Mouse (Mus musculus) hindlimb bud, embryonic 11.5 days (tissue): ENCODE measurements around the gene Vat1.
"Not testable (repeated sequence)": the region's sequence is repeated elsewhere in the genome, so short reads cannot be mapped to it uniquely, and the experiment has no call there.

Experiments used
- DNase-seq: peaks from one replicate; pipeline ENCODE4 v3.0.0-alpha.2; 2012; ENCODE audit warnings: low read depth, low spot score; ENCODE audit errors: extremely low spot score

Vat1 gene

GRCm38 (mm10) chr11:101467477-101468262, 1.6 kb upstream of the Vat1 start:
- DNase-seq: no peak

DNA sequence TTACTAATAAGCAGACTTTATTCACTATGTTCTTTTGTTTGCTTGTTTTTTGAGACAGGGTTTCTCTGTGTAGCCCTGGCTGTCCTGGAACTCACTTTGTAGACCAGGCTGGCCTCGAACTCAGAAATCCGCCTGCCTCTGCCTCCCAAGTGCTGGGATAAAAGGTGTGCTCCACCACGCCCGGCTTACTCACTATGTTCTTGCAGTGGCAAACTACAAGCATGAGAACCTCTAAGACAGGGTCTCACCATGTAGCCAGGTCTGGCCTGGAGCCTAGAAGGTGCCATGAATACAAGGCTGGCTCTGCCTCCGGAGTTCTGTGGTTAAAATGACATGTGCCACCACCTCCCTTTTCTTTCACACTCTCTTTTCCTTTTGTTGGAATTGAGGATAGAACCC, 521 bp upstream of the Vat1 start:
- DNase-seq: not testable (repeated sequence)

- no peak for DNase-seq
Measured at GRCm38 (mm10) chr11:101465101-101465868, 745 bp downstream of the Vat1 start.

DNA sequence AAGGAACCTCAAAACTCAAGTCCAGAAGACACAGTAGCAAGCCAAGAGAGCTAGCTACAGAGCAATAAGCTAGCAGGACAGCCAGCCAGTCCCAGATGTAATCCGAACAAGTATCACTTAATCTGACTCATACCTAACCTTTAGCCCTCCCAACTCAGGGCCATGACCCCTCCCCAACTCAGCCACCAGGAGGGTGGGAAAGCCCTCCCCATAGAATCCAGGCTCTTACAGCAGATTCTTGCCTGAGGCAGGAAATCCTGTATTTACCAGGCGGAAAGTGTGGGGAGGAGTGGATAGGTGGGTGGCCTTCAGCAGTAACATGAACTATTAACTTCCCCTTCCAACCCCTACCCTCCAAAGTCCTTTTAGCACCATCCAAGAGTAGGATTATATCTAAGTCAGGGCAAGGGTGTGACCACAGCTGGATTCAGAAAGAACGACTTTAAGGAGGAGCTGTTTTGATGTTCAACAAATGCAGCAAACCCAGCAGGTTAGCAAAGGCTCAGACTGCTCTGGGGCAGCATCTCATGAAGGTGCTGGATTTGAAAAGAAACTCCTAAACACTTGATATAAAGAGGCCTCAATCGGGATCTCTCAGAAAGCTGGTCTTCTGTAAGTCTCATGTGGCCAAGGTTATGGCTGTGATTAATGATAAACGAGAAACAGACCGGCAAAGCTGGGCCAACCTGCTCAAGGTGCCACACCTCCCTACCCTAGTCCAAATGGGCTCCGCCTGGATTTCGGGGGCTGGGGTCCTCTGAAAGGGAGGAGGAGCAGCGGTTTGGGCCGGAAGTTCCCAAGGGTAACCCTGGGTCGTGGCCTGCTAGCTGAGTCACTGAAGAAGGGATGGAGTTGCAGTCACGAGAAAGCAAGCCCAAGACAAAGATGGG, 1.6 kb downstream of the Vat1 start, which contains the start of gene Rnd2:
Rnd2 (plus strand) TSS at position 789 of the 890 bp plus-strand sequence.
- DNase-seq: no peak

DNA sequence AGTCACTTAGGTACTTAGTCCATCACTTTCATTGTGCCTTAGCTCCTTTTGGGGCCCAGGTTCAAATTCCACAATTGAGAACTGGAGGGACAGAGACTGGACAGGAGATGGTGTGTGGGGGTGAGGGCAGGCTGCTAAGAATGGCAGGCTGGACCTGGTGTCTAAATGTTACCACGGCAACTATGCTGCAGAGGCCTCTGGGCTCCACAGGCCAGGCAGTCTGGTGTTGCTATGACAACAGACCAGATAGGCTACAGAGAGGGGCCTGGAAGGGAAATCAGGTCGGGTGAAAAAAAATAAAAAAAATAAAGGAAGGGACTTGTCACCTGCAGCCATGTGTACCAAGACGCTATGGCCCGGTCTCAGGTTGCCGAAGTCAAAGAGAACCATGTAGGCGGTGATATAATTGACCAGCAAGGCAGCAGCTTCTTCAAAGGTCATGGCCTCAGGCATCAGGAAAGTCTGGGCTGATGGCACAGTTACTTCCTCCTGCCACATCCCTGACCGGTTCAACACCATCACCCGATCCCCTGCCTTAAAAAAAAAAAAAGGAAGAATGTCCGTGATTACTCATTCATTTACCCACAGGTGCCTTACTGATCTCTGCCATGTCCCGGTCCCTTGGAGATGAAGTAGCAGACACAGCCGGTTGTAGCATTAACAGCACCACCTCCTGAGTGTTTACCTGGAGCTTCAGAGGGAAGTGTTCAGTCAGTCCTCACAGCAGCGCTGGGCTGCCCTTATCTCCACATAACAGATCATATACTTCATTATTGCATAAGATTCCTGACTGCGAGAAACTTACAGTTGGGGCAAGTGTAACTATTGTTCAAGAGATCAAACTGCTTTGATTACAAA, 3.2 kb downstream of the Vat1 start:
- no peak for DNase-seq

DNA sequence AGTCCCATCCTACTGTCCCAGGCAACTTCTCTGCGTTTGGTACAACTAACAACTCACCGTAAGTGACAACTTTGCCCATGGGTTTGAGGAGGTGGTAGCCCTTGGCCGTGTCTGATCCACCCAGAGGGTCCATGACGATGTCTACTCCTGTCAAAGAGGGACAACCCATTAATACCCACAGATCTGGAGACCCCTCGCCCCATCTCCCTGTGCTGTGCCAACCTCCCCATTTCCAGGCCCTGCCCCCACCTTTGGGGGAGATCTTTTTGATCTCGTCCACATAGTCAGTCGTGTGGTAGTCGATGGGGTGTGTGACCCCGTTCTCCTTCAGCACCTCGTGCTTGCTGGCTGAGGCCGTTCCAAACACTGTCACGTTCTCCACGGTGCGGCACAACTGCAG, 3.9 kb downstream of the Vat1 start:
- no peak for DNase-seq

DNA sequence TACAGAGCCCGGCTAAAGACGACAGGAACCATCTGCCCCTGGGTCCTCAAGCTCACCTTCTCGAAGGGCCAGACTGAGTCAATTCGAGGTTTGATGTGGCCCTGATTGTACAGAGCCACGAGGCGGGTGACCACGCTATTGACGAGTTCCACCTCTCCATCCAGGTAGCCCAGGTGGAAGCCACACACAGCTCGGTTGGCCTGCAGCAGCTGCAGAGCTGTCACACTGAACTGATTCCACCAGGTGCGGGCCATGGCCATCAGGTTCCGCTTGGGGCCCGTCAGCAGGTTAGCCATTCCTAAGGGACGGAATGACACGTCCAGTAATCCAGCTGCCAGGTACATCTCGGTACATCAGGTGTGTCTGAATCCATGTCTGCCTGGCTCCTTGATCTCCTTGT, 5.7 kb downstream of the Vat1 start:
- no peak for DNase-seq

DNA sequence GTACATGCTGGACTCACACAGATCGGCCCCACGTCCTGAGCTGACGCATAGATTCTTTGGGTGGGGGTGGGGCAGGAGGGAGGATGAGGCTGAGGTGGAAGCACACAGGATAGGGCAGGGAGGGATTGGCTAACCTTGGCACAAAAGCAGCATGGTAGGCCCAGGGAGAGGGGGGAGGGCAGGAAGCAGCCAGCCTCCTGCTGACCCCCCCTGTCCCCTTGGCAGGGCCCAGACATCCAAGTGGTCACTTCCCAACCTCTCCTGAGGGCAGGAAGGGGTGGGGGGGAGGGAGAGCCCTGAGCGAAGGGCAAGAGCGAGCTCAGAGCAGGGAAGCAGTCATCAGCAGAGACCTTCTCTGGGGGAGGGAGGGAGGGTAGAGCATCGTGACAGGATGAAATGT, 6.3 kb downstream of the Vat1 start:
- no peak for DNase-seq

DNA sequence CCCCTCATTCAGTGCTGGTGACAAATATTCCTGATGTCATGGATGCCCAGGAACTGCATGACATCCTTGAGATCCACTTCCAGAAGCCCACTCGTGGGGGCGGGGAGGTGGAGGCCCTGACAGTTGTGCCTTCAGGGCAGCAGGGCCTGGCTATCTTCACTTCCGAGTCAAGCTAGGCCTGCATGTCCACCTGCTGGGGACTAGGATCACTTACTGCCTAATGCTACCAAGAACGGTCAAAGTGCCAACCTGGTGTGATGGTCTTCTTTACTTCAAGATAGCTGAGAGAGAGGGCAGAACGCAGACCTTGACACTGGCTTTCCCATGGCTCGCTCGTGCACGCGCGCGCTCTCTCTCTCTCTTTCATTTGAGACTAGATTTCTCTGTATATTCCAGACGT, 7.8 kb downstream of the Vat1 start:
- no peak for DNase-seq

GRCm38 (mm10) chr11:101457631-101458030, 8.4 kb downstream of the Vat1 start:
- DNase-seq: no peak

DNA sequence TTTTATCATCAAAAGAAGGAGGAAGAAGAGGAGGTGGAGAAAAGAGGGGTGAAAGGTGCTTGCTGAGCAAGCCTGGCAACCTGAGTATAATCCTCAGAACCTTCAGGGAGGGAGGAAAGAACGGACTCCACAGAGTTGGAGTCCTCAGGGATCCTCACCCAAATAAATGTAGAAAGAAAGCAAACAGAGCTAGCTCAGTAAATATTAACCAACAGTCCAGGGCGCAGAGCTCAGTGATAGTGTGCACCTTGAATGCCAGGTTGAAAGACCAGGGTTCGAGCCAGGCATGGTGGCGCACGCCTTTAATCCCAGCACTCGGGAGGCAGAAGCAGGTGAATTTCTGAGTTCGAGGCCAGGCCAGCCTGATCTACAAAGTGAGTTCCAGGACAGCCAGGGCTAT, 10.4 kb downstream of the Vat1 start:
- no peak for DNase-seq

GRCm38 (mm10) chr11:101454702-101455101, 11.3 kb downstream of the Vat1 start:
- no peak for DNase-seq

DNA sequence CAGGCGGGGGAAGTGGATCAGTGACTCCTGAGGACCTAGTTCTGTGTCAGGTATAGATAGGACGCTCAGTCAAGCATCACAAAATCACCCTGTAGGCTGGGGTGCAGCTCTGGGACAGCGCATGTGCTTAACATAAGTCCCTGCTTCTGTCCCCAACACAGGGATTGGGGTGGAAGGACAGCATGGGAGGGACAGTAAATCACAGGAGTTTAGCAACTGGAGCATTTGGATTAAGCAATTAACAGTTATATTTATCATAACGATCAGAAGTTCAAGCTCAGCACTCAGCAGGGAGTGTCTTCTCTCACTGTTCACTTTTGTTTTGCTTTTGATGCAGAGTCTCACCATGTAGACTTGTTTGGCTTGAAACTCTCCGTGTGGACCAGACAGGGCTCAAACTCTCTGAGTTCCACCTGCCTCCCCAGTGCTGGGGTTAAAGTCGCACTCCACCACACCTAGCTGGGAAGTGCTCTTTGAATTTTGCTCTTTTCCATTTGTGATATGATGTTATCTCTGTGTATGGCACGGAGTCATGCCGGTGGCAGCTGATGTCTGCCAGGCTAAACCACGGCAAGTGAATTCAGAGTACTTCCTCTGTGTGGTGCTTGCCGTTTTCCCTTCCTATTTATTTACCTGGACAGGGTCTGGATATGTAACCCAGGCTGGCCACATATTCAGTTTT, 13.8 kb downstream of the Vat1 start:
- DNase-seq: no peak

GRCm38 (mm10) chr11:101451536-101451935, 14.5 kb downstream of the Vat1 start:
- no peak for DNase-seq

- DNase-seq: no peak
Measured at GRCm38 (mm10) chr11:101450394-101450793, 15.6 kb downstream of the Vat1 start.

- not testable (repeated sequence) for DNase-seq
Measured at GRCm38 (mm10) chr11:101449596-101449995, 16.4 kb downstream of the Vat1 start.

DNA sequence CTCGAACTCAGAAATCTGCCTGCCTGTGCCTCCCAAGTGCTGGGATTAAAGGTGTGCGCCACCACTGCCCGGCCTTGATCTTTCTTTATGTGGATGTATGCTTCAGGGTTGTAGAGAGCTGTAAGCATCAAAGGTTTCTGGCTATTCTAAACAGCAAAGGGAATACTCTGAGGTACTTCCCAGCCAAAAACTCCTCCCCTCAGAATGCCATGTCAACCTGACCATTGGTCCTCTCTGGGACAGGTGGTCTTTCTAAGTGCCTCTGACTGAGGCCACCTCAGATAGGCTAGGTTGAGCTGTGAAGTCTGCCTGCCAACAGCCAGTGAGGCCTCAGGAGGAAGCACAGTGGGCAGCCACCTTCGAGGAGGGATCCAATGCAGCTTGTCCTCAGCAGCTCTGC, 17.1 kb downstream of the Vat1 start:
- DNase-seq: no peak

DNA sequence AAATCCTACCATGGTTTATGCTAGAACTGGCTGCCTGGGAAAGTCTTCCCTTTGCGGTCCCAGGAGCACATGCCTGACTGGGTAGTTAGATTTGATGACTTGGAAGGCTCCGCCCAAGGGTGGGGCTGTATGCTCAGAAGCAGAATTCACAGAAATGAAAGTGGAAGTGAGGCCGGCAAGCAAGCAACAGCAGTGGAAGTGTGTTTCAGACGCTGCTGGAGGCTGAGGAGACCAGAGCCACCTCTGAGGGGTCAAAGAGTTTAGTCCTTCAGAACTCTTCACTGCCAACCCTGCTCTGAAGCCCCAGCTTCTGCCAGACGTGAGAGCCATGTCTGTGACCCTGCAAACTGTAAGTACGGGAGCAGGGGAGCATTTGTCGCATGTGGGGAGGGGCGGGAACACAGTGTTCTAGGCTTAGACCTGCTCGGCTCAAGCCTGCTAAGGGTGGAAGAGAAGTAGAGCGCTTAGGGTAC, 17.7 kb downstream of the Vat1 start, which contains the start of gene Ifi35:
Ifi35 (plus strand) TSS at position 134 of the 473 bp plus-strand sequence.
- DNase-seq: no peak

DNA sequence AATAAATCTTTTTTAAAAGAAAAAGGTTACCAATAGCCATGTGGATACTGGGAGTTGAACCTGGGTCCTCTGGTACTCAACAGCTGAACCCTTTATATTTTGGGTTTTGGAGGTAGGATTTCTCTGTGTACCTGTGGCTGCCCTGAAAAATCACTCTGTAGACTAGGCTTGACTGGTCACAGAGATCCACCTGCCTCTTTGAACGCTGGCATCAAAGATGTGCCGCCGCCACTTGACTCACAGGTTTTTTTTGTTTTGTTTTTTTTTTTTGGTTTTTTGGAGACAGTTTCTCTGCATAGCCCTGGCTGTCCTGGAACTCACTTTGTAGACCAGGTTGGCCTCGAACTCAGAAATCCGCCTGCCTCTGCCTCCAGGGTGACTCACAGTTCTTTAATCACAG, 18.2 kb downstream of the Vat1 start:
- no peak for DNase-seq

DNA sequence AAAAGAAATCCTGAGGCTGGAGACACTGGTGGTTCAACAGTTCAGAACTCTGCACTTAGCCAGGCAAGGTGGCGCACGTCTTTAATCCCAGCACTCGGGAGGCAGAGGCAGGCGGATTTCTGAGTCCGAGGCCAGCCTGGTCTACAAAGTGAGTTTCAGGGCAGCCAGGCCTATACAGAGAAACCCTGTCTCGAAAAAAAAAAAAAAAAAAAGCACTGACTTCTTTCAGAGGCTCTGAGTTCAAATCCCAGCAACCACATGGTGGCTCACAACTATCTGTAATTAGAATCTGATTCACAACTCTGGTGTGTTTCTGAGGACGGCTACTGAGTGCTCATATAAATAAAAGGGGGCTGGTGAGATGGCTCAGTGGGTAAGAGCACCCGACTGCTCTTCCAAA, 19.2 kb downstream of the Vat1 start:
- DNase-seq: not testable (repeated sequence)
